Comparison of ENCODE assay signal across 8 mouse cellular contexts in the genomic region with DNA sequence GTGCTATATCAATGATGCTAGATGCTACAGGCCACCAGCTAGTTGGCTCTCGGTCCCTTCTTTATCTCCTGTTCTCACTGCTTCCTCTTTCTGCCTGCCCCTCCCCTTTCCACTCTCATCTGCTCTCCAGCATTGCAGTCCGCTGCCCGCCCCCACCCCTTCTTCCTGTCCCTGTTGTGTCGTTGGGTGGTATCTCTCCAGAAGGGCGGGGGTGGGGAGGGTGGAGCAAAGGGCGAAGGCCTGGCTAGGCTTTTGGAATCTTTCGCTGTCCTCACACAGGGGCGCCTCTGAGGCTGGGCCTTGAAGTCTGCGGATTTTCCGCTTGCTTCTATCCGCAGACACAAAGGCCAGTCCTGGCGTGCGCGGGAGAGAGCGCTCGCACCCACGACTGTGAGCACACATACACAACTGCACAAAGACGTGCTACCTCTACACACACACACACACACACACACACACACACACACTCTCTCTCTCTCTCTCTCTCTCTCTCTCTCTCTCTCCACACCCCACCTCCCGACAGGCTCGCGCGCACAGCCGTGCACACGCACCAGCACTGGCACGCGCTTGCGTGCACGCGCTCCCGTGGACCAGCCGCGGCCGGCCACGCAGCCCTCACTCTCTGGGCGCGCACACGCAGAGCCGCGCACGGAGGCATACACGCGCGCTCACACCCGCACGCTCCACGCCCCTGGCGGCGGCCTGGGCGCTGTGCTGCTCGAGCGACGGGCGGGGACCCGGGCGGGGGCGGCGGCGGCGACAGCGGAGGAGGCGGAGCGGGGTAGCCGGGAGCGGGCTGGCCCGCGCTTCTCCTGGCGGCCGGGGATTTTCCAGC. TPM values are rescaled to one million over a fixed set of nuclear protein-coding genes. Genes with fewer than 3 reads are reported as not detected.
DNase-seq lines count a peak whose midpoint lies in the region; ATAC-seq and TF ChIP-seq lines count a peak whose summit lies in the region.

Arrb1 (plus strand) TSS at position 566 of the 835 bp plus-strand sequence.

- ATAC-seq in erythroid progenitor cell, adult 5-6 weeks (replicated peaks; ENCODE audit: low FRiP score, poor library complexity, severe bottlenecking) = peak; percentile 70
- peak; percentile 79 for ATAC-seq in heart, embryonic 13.5 days (ENCODE audit: extremely low read depth, insufficient number of reproducible peaks, low FRiP score, low TSS enrichment)
- peak; percentile 84 for ATAC-seq in liver, embryonic 14.5 days (ENCODE audit: insufficient read depth)
- ATAC-seq in stomach, embryonic 15.5 days (ENCODE audit: insufficient read depth, low FRiP score, low read depth) = peak; percentile 80

- in situ Hi-C loops in CH12.LX (cut with MboI; ENCODE audit: low pct_ligation_motif_present, low pct_unique_long_range_greater_than_20kb, low sequenced_read_pairs) = no loop called here

- WGBS in heart, embryonic 13.5 days = under 1% methylated on average over 67 of the region's 68 CpGs
- under 1% methylated on average over 68 of the region's 68 CpGs for WGBS in liver, embryonic 14.5 days (ENCODE audit: insufficient replicate concordance)
- WGBS in stomach, embryonic 15.5 days = under 1% methylated on average over 68 of the region's 68 CpGs

- H3K9me3 ChIP-seq in CH12.LX (replicated peaks; ENCODE audit: low read length) = no peaks in the 10 kb centered on the region
- H3K9me3 ChIP-seq in heart, embryonic 13.5 days = no peaks in the 10 kb centered on the region
- no peaks in the 10 kb centered on the region for H3K9me3 ChIP-seq in liver, embryonic 14.5 days (ENCODE audit: control insufficient read depth, low read length)
- H3K9me3 ChIP-seq in stomach, embryonic 15.5 days = no peaks in the 10 kb centered on the region

- TF ChIP-seq RAD21 in CH12.LX (IDR thresholded peaks at IDR 0.05; ENCODE audit: low read depth, low read length) = no peak

- H3K4me2 ChIP-seq in CH12.LX (ENCODE audit: insufficient read depth, low read depth, poor library complexity, severe bottlenecking) = peak within 1 kb of the TSS; percentile 88
- peak within 1 kb of the TSS; percentile 97 for H3K4me2 ChIP-seq in heart, embryonic 13.5 days
- H3K4me2 ChIP-seq in liver, embryonic 14.5 days (ENCODE audit: low read depth) = peak within 1 kb of the TSS; percentile 81
- peak within 1 kb of the TSS; percentile 85 for H3K4me2 ChIP-seq in stomach, embryonic 15.5 days

- peaks cover 16 to 67% of the 10 kb centered on the region in 2 experiments for H3K4me1 ChIP-seq in CH12.LX (ENCODE audit: control insufficient read depth in 1 of 2, insufficient read depth in 2 of 2)
- H3K4me1 ChIP-seq in brown adipose tissue, adult 24 weeks (ENCODE audit: control insufficient read depth, insufficient read depth, insufficient read length, low read length) = peaks cover 14% of the 10 kb centered on the region
- peaks cover 65% of the 10 kb centered on the region for H3K4me1 ChIP-seq in heart, embryonic 13.5 days
- peaks cover 66 to 79% of the 10 kb centered on the region in 2 experiments for H3K4me1 ChIP-seq in liver, embryonic 14.5 days (replicated peaks; ENCODE audit: control insufficient read depth in 2 of 2, insufficient read depth in 2 of 2, low read length in 1 of 2)
- H3K4me1 ChIP-seq in stomach, embryonic 15.5 days = peaks cover 35% of the 10 kb centered on the region

- no peaks in the 10 kb centered on the region for H3K79me2 ChIP-seq in CH12.LX (replicated peaks; ENCODE audit: control insufficient read depth, extremely low read depth, insufficient read depth, poor library complexity, severe bottlenecking)

- TF ChIP-seq POLR2A in CH12.LX (IDR thresholded peaks at IDR 0.05; ENCODE audit: low read depth, low read length) = peak; percentile 52

- dilution Hi-C loops in CH12.LX (cut with MboI; ENCODE audit: extremely low pct_ligation_motif_present, extremely low pct_unique_long_range_greater_than_20kb, low sequenced_read_pairs) = no loop called here

- H3K9ac ChIP-seq in CH12.LX (ENCODE audit: insufficient read depth, low read depth) = peak within 1 kb of the TSS; percentile 75
- H3K9ac ChIP-seq in heart, embryonic 13.5 days = peak within 1 kb of the TSS; percentile 96
- H3K9ac ChIP-seq in liver, embryonic 14.5 days (replicated peaks) = peak within 1 kb of the TSS; percentile 98
- peak within 1 kb of the TSS; percentile 67 for H3K9ac ChIP-seq in stomach, embryonic 15.5 days

- no peaks in the 10 kb centered on the region for H3K27me3 ChIP-seq in CH12.LX (replicated peaks)
- no peaks in the 10 kb centered on the region for H3K27me3 ChIP-seq in heart, embryonic 13.5 days (replicated peaks)
- no peaks in the 10 kb centered on the region for H3K27me3 ChIP-seq in liver, embryonic 14.5 days (ENCODE audit: control insufficient read depth, insufficient read depth, low read length)
- H3K27me3 ChIP-seq in stomach, embryonic 15.5 days (replicated peaks) = no peaks in the 10 kb centered on the region

- peak; percentile 94 for DNase-seq in CH12.LX (ENCODE audit: extremely low read depth)
- peak; percentile 90 for DNase-seq in kidney, postnatal 10 days
- DNase-seq in liver, embryonic 14.5 days (ENCODE audit: low read depth in 3 of 3, low spot score in 3 of 3) = peak; percentile 87 to 89 (median 89)
- DNase-seq in neural tube, embryonic 10.5 days (ENCODE audit: extremely low spot score, low spot score) = peak; percentile 83

- peak in 1 of 2 experiments; percentile 13; a peak in 1 of 4 replicates for TF ChIP-seq CTCF in CH12.LX (conservative IDR thresholded peaks at IDR 0.05 in 1 of 2, IDR thresholded peaks at IDR 0.05 in 1 of 2; ENCODE audit: low read depth in 2 of 2, low read length in 2 of 2)
- TF ChIP-seq CTCF in liver, embryonic 14.5 days (IDR thresholded peaks at IDR 0.05; ENCODE audit: low read depth) = peak; percentile 50

- TF ChIP-seq EP300 in CH12.LX (IDR thresholded peaks at IDR 0.05; ENCODE audit: low read length) = no peak
- peak; percentile 35; the same call in 1 of the 2 replicates for TF ChIP-seq EP300 in liver, embryonic 14.5 days (IDR thresholded peaks at IDR 0.05; ENCODE audit: low read depth)

- peak within 1 kb of the TSS; percentile 51 to 95 (median 62) for H3K4me3 ChIP-seq in CH12.LX (replicated peaks in 1 of 3; ENCODE audit: low read depth in 2 of 3, low read length in 2 of 3, poor library complexity in 1 of 3)
- peak within 1 kb of the TSS; percentile 86 for H3K4me3 ChIP-seq in brown adipose tissue, adult 24 weeks (ENCODE audit: insufficient read depth, low read depth, low read length)
- peak within 1 kb of the TSS; percentile 80 for H3K4me3 ChIP-seq in heart, embryonic 13.5 days
- H3K4me3 ChIP-seq in liver, embryonic 14.5 days (ENCODE audit: insufficient read depth in 1 of 2, low read depth in 2 of 2, low read length in 2 of 2) = peak within 1 kb of the TSS; percentile 75 to 94
- H3K4me3 ChIP-seq in stomach, embryonic 15.5 days (replicated peaks) = peak within 1 kb of the TSS; percentile 61

- H3K27ac ChIP-seq in CH12.LX (ENCODE audit: insufficient read depth, low read depth) = peak within 1 kb of the TSS; percentile 54
- peak within 1 kb of the TSS; percentile 73 for H3K27ac ChIP-seq in brown adipose tissue, adult 24 weeks (replicated peaks; ENCODE audit: low read depth, low read length)
- H3K27ac ChIP-seq in heart, embryonic 13.5 days (replicated peaks) = peak within 1 kb of the TSS; percentile 92
- peak within 1 kb of the TSS; percentile 87 for H3K27ac ChIP-seq in liver, embryonic 14.5 days
- H3K27ac ChIP-seq in stomach, embryonic 15.5 days = peak within 1 kb of the TSS; percentile 71

- H3K36me3 ChIP-seq in CH12.LX (replicated peaks in 1 of 2; ENCODE audit: control insufficient read depth in 1 of 2, insufficient read depth in 1 of 2, low read length in 1 of 2) = no peaks in the 10 kb centered on the region
- H3K36me3 ChIP-seq in heart, embryonic 13.5 days = no peaks in the 10 kb centered on the region
- H3K36me3 ChIP-seq in liver, embryonic 14.5 days (replicated peaks; ENCODE audit: control insufficient read depth, insufficient read depth, low read depth) = no peaks in the 10 kb centered on the region; the same call in 1 of the 2 replicates
- no peaks in the 10 kb centered on the region for H3K36me3 ChIP-seq in stomach, embryonic 15.5 days

TF ChIP-seq in CH12.LX, 34 proteins besides CTCF, POLR2A, EP300 and RAD21 (continues in another document):
- TF ChIP-seq PAX5 (IDR thresholded peaks at IDR 0.05; ENCODE audit: low read length) (no peak), CHD2 (IDR thresholded peaks at IDR 0.05; ENCODE audit: low read length) (0 out of 2 replicates have a peak, but pooled peaks have one; percentile 43), ZC3H11A (IDR thresholded peaks at IDR 0.05; ENCODE audit: low read depth, low read length) (no peak), ELF1 (IDR thresholded peaks at IDR 0.05; ENCODE audit: low read depth, low read length) (peak; percentile 72), POLR2AphosphoS2 (IDR thresholded peaks at IDR 0.05; ENCODE audit: low read depth, low read length) (no peak), MXI1 (IDR thresholded peaks at IDR 0.05; ENCODE audit: low read depth, low read length) (peak; percentile 78), ZMIZ1 (IDR thresholded peaks at IDR 0.05; ENCODE audit: low read depth, low read length) (no peak), MEF2A (IDR thresholded peaks at IDR 0.05; ENCODE audit: borderline replicate concordance, low read depth, low read length) (no peak; the same call in 1 of the 2 replicates), USF1 (IDR thresholded peaks at IDR 0.05; ENCODE audit: low read depth, low read length) (no peak), HCFC1 (IDR thresholded peaks at IDR 0.05; ENCODE audit: low read depth, low read length) (no peak; the same call in 1 of the 2 replicates), JUND (conservative IDR thresholded peaks at IDR 0.05; ENCODE audit: low read depth, low read length) (no peak), ZKSCAN1 (IDR thresholded peaks at IDR 0.05; ENCODE audit: borderline replicate concordance, low read depth, low read length) (no peak), MAZ (IDR thresholded peaks at IDR 0.05; ENCODE audit: low read depth, low read length) (peak; percentile 94), ZNF384 (IDR thresholded peaks at IDR 0.05; ENCODE audit: low read depth, low read length) (no peak), MAX (IDR thresholded peaks at IDR 0.05; ENCODE audit: low read length) (peak; percentile 48; the same call in 1 of the 2 replicates)

RNA-seq across cellular contexts. Expression of gene Arrb1, which starts in this region (rescaled TPM):
- total RNA-seq in CH12.LX (2012; rRNA removed) (3.8 and 4.2 TPM in 2 replicates), CH12.LX (2014; rRNA removed) (2.4 and 3.3 TPM in 2 replicates)
- 5.2 and 6.2 TPM in 2 replicates for polyA plus RNA-seq in CH12.LX (2012; ENCODE audit: insufficient read length, low read depth)
- 10.7 and 14.7 TPM in 2 replicates for polyA plus RNA-seq in brown adipose tissue, adult 24 weeks (2012; ENCODE audit: insufficient read depth, insufficient read length, missing spikeins)
- 184 TPM in 2 replicates for total RNA-seq in erythroid progenitor cell, adult 5-6 weeks (2015; ENCODE audit: low replicate concordance)
- total RNA-seq in erythroid progenitor cell, adult 5-6 weeks (2017; ENCODE audit: low replicate concordance) = 538 and 553 TPM in 2 replicates
- polyA plus RNA-seq in heart, embryonic 13.5 days (2015; fragmentation: Nextera tagmentation; extraction: Ambion mirVana) = 6.8 and 8.4 TPM in 2 replicates
- polyA plus RNA-seq in liver, embryonic 14.5 days (2012; rRNA removed) = 234 and 235 TPM in 2 replicates
- 30.1 and 36.4 TPM in 2 replicates for polyA plus RNA-seq in liver, embryonic 14.5 days (2014; fragmentation: Nextera tagmentation; extraction: Ambion mirVana)
- polyA plus RNA-seq in stomach, embryonic 15.5 days (2015; fragmentation: Nextera tagmentation; extraction: Ambion mirVana) = 11.4 and 13.5 TPM in 2 replicates

Comparison
In these comparisons a context has a peak if more than half of its experiments do, and no peak if none do; other contexts are left out.
1. Peak in every context shown above with its lines: DNase-seq, ATAC-seq, H3K4me3 ChIP-seq and H3K27ac ChIP-seq.
2. RNA of gene Arrb1 (total RNA-seq): 184 to 553 TPM in erythroid progenitor cell, adult 5-6 weeks; 2.4 to 4.2 TPM in CH12.LX; every median in the first group is over 10 times any median in the second.